Mouse (Mus musculus) forebrain, embryonic 15.5 days (tissue): ENCODE results near the gene Armcx1. TPM values are rescaled to one million over a fixed set of nuclear protein-coding genes. Genes with fewer than 3 reads are reported as not detected.
A peak's percentile ranks its signal among the peaks of the same experiment; 100 is the strongest.
"Not testable (repeated sequence)": the region's sequence is repeated elsewhere in the genome, so short reads cannot be mapped to it uniquely, and the experiment has no call there.

Experiments used
- ATAC-seq: fragments of 200-750 bp; cut with Nextera tagmentation; replicated peaks from 2 replicates; pipeline ENCODE4 v1.8.0; 2017; ENCODE audit warnings: mild to moderate bottlenecking, moderate TSS enrichment, moderate library complexity
- H3K27ac ChIP-seq: fragments of 300-500 bp; sonication (generic); replicated peaks from 2 replicates; pipeline ENCODE4 v1.5.1; 2015; ENCODE audit warnings: mild to moderate bottlenecking, inconsistent platforms
- H3K27me3 ChIP-seq: fragments of 300-500 bp; sonication (generic); 2 replicates; pipeline ENCODE4 v1.6.1; 2015; ENCODE audit warnings: inconsistent platforms
- H3K36me3 ChIP-seq: fragments of 300-500 bp; sonication (generic); 2 replicates; pipeline ENCODE4 v1.6.1; 2015; ENCODE audit warnings: mild to moderate bottlenecking, inconsistent platforms
- H3K4me1 ChIP-seq: fragments of 300-500 bp; sonication (generic); 2 replicates; pipeline ENCODE4 v1.6.1; 2015; ENCODE audit warnings: inconsistent platforms
- H3K4me2 ChIP-seq: fragments of 300-500 bp; sonication (generic); replicated peaks from 2 replicates; pipeline ENCODE4 v1.6.1; 2015; ENCODE audit warnings: mild to moderate bottlenecking, inconsistent platforms
- H3K4me3 ChIP-seq: fragments of 300-500 bp; sonication (generic); 2 replicates; pipeline ENCODE4 v1.5.1; 2015; ENCODE audit warnings: mild to moderate bottlenecking, inconsistent platforms
- H3K9ac ChIP-seq: fragments of 300-500 bp; sonication (generic); replicated peaks from 2 replicates; pipeline ENCODE4 v1.6.1; 2015; ENCODE audit warnings: mild to moderate bottlenecking, inconsistent platforms
- H3K9me3 ChIP-seq: fragments of 300-500 bp; sonication (generic); 2 replicates; pipeline ENCODE4 v1.6.1; 2016; ENCODE audit warnings: inconsistent platforms
- WGBS: fragments of 180-500 bp; shearing (Covaris S2); methylation state at CpG from one replicate; pipeline ENCODE4 v1.1.7; 2015; ENCODE audit warnings: mixed read lengths; 5-methylcytosine and 5-hydroxymethylcytosine counted together
- polyA plus RNA-seq: library from polyadenylated mRNA; unstranded; fragments of >200 nt; fragmentation: Nextera tagmentation; extraction: Ambion mirVana; gene quantifications from 2 replicates; pipeline ENCODE4 v1.2.1, GENCODE M21; 2015

The Armcx1 gene
- 71.0 and 73.6 TPM in 2 replicates for polyA plus RNA-seq

DNA sequence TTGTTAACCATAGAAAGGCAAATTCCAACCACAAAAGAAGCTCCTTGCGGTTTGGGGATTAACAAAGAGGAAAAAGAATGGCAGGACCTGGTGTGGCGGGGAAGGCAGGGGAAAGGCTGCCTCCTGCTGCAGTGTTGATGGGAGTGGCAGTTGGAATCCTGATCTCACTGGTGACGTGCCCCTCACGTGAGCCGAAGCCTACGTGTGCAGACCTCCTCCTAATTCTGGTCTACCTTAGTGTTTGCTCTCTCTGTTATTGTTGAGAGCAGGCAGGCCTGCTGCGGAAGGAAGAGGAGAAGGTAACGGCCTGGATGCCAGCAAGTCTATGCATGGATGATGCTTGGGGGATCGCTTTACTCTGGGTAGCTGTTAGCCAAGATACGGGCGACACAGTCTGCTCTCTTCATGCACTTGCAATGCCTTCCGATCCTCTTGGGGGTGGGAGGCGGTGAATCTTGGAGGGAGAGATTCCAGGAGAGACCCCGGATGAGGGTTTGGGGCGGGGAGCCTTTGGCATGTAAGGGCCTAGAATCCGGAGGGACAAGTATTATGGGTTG is at the start of gene Armcx1:
Gene Armcx1 (plus strand): TSS at position 212 of the 557 bp plus-strand sequence.
- H3K27me3 ChIP-seq = no peaks in the 10 kb centered on the region
- peak within 1 kb of the TSS; percentile 45 for H3K4me2 ChIP-seq
- peaks cover 8% of the 10 kb centered on the region for H3K36me3 ChIP-seq
- 18% methylated on average over 16 of the region's 16 CpGs for WGBS
- peak; percentile 97 for ATAC-seq
- H3K27ac ChIP-seq = peak within 1 kb of the TSS; percentile 97
- peak within 1 kb of the TSS; percentile 59 for H3K4me3 ChIP-seq
- peaks cover 7% of the 10 kb centered on the region; the same call in 1 of the 2 replicates for H3K4me1 ChIP-seq
- peak within 1 kb of the TSS; percentile 72 for H3K9ac ChIP-seq
- H3K9me3 ChIP-seq = no peaks in the 10 kb centered on the region

DNA sequence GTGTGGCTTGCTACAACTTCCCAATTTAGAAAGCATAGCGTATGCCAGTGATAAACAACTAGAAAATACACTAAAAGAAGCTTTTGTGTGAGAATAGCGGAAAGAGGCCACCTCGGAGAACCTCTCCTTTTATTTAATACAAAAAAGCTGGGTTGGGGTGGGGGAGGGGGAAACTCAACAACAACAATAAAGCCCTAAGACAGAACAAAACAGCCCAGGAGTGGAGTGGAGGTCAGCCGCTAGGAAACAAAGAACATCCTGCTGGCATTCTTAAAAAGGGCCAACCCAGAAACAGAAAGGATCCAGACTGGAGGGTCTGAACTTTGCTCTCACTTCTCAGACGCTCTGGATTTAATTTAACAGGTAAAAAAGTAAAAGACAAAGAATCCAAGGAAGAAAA is 42.7 kb upstream of the Armcx1 start:
- no peak for ATAC-seq
- Histone ChIP-seq H3K4me3 (no peak overlapping the region), H3K36me3 (no peaks in the 10 kb centered on the region), H3K27ac (no peak overlapping the region), H3K4me2 (no peak overlapping the region), H3K9ac (no peak overlapping the region), H3K9me3 (no peaks in the 10 kb centered on the region), H3K27me3 (no peaks in the 10 kb centered on the region), H3K4me1 (no peaks in the 10 kb centered on the region)
- WGBS = 20% methylated on average over 5 of the region's 5 CpGs

DNA sequence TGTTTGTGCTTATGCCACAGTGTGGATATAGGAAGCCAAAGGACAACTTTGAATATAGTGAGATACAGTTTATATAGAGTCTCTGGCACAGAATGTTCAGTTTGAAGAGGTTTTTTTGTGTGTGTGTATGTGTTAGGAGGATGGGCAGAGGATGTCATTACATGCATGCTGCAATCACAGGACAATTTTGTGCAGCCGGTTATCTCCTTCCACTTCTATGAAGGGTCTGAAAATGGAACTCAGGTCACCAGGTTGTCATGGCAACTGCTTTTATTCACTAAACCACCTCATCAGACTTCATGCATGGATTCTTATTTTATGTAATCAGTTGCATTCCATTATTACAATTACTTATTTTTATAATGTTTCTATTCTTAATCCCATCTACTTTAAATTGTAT is 41.8 kb upstream of the Armcx1 start:
- Histone ChIP-seq H3K4me2 (no peak overlapping the region), H3K36me3 (no peaks in the 10 kb centered on the region), H3K27me3 (no peaks in the 10 kb centered on the region), H3K9me3 (no peaks in the 10 kb centered on the region), H3K9ac (no peak overlapping the region), H3K4me1 (no peaks in the 10 kb centered on the region), H3K4me3 (no peak overlapping the region), H3K27ac (no peak overlapping the region)
- ATAC-seq = no peak
- 63% methylated on average over 1 of the region's 1 CpGs for WGBS

DNA sequence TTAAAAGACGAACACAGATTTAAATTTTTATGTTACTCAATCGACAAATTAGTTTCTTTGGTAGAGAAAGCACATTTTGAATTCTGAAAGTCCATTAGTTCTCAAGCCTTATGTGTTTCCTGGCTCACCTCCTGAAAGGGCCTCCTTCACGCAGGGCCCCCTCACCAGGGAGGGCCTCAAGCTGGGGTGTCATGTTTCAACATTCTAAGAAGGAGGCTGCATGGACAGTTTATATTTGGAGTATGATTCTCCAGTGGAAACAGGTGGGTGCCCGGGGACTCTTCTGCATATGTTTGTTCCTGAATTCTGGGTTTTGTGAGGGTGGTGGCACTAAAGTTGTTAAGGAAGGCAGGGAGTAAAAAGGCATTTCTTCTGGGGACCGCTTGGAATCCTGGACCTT is 32.8 kb upstream of the Armcx1 start:
- H3K27me3 ChIP-seq = no peaks in the 10 kb centered on the region
- no peak for ATAC-seq
- H3K4me2 ChIP-seq = peak overlapping the region; percentile 46
- H3K27ac ChIP-seq = peak overlapping the region; percentile 93
- peak overlapping the region; percentile 60 for H3K4me3 ChIP-seq
- H3K9me3 ChIP-seq = no peaks in the 10 kb centered on the region
- WGBS = 31% methylated on average over 5 of the region's 5 CpGs
- peaks cover 6% of the 10 kb centered on the region for H3K36me3 ChIP-seq
- H3K9ac ChIP-seq = peak overlapping the region; percentile 30
- peaks cover 13% of the 10 kb centered on the region for H3K4me1 ChIP-seq

DNA sequence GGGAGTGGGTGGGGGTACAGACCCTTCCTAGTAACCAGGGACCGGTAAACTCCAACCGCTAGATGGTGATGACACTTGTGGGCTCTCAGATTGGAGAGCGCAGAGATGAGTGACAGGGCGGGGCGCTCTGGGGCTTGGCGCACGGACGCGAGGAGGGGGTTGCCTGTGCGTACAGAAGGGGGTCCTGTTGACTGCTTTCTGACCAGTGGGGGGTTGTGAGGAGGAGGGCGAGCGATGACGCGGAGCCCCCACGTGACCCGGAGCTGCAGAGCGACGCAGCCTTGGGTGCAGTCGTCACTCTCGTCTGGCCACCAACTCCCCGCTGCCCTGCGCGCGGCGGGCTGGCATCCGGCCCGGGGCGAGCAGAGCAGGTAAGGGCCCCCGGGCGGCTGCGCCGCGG is 31.5 kb upstream of the Armcx1 start, which contains the start of gene Armcx4:
Gene Armcx4 (plus strand): TSS at position 253 of the 400 bp plus-strand sequence.
- Histone ChIP-seq H3K27me3 (no peaks in the 10 kb centered on the region), H3K4me1 (peaks cover 19% of the 10 kb centered on the region), H3K27ac (peak within 1 kb of the TSS; percentile 93), H3K4me2 (peak within 1 kb of the TSS; percentile 46), H3K9me3 (no peaks in the 10 kb centered on the region), H3K36me3 (peaks cover 14% of the 10 kb centered on the region), H3K9ac (peak within 1 kb of the TSS; percentile 70), H3K4me3 (peak within 1 kb of the TSS; percentile 60)
- WGBS = 17% methylated on average over 33 of the region's 33 CpGs
- peak; percentile 96 for ATAC-seq

DNA sequence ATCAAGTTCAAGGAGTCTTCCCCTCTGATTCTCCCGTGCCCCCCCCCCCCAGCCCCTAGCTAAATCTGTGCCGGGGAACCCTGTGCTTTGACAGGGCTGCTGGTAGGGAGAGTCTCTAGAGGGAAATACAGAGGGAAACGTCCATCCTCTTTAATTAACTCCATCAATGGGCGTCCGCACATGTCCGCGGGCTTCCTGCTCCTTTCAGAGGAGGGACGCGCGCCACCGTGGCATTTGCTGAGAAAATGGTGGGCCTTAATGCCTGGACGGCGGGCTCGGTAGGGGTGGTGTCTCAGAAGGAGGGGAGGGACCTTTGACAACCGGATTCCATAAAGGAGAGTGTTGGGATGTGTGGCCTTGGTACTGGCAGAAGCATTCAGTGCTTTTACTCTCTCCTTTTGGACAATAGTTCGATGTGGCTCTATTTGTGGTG is 31.0 kb upstream of the Armcx1 start:
- Histone ChIP-seq H3K4me2 (peak overlapping the region; percentile 46), H3K36me3 (peaks cover 14% of the 10 kb centered on the region), H3K27me3 (no peaks in the 10 kb centered on the region), H3K27ac (peak overlapping the region; percentile 93), H3K4me1 (peaks cover 24% of the 10 kb centered on the region), H3K9me3 (no peaks in the 10 kb centered on the region), H3K4me3 (peak overlapping the region; percentile 60), H3K9ac (peak overlapping the region; percentile 70)
- ATAC-seq = peak; percentile 49
- whole genome bisulfite sequencing = 24% methylated on average over 15 of the region's 16 CpGs

DNA sequence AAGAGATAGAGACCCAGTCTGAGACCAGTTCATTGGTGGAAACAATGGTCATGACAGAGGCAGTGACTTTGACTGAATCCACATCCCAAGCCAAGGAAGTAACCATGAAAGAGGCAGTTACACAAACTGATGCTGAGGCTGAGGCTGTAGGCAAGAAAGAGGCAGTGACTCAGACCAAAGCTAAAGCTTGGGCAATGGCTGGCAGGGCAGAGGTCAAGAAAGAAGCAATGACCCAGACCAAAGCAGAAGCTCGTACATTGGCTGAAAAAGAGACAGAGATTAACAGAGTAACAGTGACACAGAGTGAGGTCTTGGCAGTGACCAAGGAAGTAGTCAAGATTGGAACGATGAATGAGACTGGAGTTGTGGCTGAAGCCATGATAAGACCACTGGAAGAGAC is 28.1 kb upstream of the Armcx1 start:
- 87% methylated on average over 2 of the region's 2 CpGs for WGBS
- Histone ChIP-seq H3K4me2 (no peak overlapping the region), H3K36me3 (peaks cover 14% of the 10 kb centered on the region), H3K4me3 (no peak overlapping the region), H3K27me3 (no peaks in the 10 kb centered on the region), H3K9me3 (no peaks in the 10 kb centered on the region), H3K4me1 (peaks cover 24% of the 10 kb centered on the region), H3K27ac (no peak overlapping the region), H3K9ac (no peak overlapping the region)
- ATAC-seq = no peak

DNA sequence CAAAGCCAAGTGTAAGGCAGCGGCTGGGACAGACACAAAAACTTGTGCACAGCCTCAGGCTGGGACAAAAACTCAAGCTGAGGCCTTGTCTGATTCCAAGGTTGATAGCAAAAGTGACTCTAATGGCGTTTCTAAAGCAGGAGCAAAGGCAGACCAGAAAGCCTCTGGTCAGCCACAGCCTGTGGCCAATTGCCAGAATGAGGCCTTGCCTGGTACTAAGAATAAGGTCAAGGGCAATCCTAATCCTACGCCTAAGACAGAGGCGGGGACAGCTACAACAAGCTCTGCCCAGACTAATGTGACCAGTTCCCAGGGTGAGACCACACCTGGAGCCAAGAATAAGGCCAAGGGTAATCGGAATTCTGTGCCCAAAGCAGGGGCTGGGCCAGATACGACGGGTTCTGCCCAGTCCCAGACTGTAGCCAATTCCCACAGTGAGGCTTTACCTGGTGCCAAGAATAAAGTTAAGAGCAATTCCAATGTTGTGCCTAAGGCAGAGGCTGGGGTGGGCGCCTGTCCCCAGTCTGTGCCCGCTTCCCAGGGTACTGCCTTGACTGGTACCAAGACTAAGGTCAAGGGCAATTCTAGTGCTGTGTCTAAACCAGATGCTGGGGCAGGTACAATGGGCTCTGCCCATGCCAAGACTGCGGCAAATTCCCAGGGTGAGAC is 26.8 kb upstream of the Armcx1 start:
- H3K36me3 ChIP-seq = peaks cover 14% of the 10 kb centered on the region
- no peak overlapping the region for H3K9ac ChIP-seq
- no peak overlapping the region for H3K4me3 ChIP-seq
- H3K9me3 ChIP-seq = no peaks in the 10 kb centered on the region
- no peak for ATAC-seq
- no peak overlapping the region for H3K4me2 ChIP-seq
- no peaks in the 10 kb centered on the region for H3K27me3 ChIP-seq
- whole genome bisulfite sequencing = 89% methylated on average over 10 of the region's 10 CpGs
- H3K27ac ChIP-seq = no peak overlapping the region
- H3K4me1 ChIP-seq = peaks cover 18% of the 10 kb centered on the region

DNA sequence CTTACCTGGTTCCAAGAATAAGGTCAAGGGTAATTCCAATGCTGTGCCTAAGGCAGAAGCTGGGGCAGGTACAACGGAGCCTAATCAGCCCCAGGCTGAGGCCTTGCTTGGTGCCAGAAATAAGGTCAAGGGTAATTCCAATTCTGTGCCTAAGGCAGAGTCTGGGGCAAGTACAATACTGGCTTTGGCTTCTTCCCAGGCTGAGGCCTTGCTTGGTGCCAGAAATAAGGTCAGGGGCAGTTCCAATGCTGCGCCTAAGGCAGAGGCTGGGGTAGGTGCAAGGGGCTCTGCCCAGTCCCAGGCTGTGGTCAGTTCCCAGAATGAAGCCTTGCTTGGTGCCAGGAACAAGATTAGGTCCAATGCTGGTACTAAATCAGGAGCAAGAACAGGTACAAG is 26.2 kb upstream of the Armcx1 start:
- Histone ChIP-seq H3K4me1 (peaks cover 18% of the 10 kb centered on the region), H3K9ac (no peak overlapping the region), H3K27ac (no peak overlapping the region), H3K4me3 (no peak overlapping the region), H3K27me3 (no peaks in the 10 kb centered on the region), H3K9me3 (no peaks in the 10 kb centered on the region), H3K36me3 (peaks cover 14% of the 10 kb centered on the region), H3K4me2 (no peak overlapping the region)
- 95% methylated on average over 2 of the region's 2 CpGs for WGBS
- no peak for ATAC-seq

DNA sequence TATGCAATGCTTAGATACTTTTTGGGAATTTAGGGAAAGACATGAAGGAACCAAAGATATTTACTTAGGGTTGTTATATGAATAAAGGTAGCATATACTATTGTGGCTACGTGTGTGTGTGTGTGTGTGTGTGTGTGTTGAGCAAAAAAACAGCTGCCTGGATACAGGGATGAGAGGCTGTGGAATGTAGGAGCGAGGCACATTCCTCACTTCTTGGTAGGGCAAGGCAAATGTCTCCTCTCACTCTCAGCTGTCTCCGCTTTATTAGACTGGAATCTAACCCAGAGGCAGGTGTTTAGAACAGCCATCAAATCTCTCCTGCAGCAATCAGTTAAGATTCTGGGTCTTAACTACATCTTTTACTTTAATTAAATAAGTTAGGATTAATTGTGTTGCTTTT is 900 bp upstream of the Armcx1 start:
- Histone ChIP-seq H3K4me3 (no peak overlapping the region), H3K4me2 (no peak overlapping the region), H3K27me3 (no peaks in the 10 kb centered on the region), H3K36me3 (peaks cover 8% of the 10 kb centered on the region), H3K4me1 (peaks cover 7% of the 10 kb centered on the region; the same call in 1 of the 2 replicates), H3K9ac (no peak overlapping the region), H3K27ac (no peak overlapping the region), H3K9me3 (no peaks in the 10 kb centered on the region)
- no peak for ATAC-seq
- WGBS = 48% methylated on average over 3 of the region's 3 CpGs

DNA sequence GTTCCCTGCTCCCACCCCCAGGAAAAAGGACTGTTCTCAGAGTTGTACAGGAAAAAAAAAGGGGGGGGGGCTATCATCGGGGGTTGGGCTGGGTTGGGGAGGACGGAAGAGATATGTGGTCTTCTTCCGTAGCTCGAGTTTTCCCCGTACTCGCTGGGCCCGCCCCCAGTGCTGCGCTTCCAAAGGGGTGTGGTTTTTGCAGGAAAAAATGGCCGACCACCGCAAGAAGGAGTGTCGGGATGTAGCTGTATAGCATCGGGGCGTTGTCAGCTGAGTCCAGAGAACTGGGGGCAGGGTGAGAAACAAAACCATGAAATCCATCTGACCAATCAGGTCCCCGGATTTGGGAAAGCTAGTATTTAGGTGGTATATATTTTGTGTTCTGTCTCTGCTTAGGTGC is 761 bp downstream of the Armcx1 start:
- H3K9me3 ChIP-seq = no peaks in the 10 kb centered on the region
- 16% methylated on average over 14 of the region's 14 CpGs for WGBS
- H3K4me3 ChIP-seq = peak overlapping the region; percentile 59
- peak overlapping the region; percentile 97 for H3K27ac ChIP-seq
- H3K9ac ChIP-seq = peak overlapping the region; percentile 72
- peaks cover 8% of the 10 kb centered on the region for H3K36me3 ChIP-seq
- peaks cover 7% of the 10 kb centered on the region; the same call in 1 of the 2 replicates for H3K4me1 ChIP-seq
- ATAC-seq = peak; percentile 90
- H3K27me3 ChIP-seq = no peaks in the 10 kb centered on the region
- H3K4me2 ChIP-seq = peak overlapping the region; percentile 45

DNA sequence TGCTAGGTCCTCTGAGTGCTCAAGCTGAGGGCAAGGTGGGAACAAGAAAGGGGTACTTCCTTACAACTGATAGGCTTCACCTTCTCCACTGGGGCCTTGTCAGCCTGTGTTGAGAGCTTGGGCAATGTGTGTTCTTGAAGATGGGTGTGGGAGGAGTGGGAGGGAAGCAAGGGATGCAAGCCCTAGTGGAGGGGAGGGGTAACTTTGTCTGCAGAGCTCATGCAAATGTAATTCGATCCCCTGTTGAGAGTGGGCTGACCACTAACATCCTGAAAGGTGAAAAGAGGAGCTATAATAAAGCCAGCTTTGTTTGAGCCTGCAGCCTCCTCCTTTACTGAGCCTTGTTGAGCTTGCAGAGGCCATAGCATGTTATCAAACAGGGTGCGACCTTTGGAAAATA is 6.0 kb downstream of the Armcx1 start:
- WGBS = 26% methylated on average over 2 of the region's 2 CpGs

More for the DNA sequence above, 6.0 kb downstream of the Armcx1 start:
- not testable (repeated sequence) for H3K4me2 ChIP-seq, ATAC-seq, H3K9me3 ChIP-seq, H3K9ac ChIP-seq, H3K4me1 ChIP-seq, H3K27ac ChIP-seq, H3K27me3 ChIP-seq, H3K36me3 ChIP-seq, H3K4me3 ChIP-seq
